Mouse (Mus musculus): ENCODE measurements at regions not wholly inside any gene's neighbourhood (a gene's known extent, or its start where the extent isn't known, plus 50 kb on each side); places are given as distances from the start of the nearest gene placed in this dataset.

DNA sequence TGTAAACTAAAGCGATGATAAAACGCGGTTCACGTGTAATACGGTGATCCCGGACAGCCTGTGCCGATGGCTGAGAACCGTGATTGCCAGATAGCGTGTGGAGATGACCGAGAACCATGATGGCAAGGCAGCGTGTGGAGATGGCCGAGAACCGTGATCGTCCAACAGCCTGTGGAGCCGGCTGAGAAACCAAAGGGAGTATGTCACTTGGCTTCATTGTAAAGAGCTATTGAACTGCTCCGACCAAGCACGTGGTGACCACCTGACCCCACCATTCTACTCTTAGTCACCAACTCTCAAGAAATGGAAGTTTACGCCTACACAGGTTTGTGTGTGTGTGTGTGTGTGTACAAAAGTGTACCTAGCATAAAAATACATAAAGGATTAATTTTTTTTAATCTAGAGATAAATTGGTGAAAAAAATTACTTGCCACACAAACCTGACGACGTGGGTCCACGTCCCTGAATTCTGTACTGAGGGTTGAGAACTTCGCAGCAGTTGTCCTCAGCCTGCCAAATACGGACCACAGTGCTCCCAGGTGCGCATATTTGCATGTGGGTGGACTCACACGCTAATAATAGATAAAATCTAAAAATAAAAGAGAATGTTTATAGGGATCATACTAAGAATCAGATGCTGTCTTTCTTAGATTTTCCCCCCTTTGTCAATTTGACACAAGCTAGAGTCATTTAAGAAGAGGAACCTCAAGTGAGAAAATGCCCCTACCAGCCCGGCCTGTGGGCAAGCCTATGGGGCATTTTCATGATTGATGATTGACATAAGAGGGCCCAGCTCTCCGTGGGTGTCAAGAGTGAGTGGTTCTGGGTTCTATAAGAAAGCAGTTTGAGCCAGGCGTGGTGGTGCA is 56.6 kb upstream of the Mef2a start:
- DNase-seq: no peak

DNA sequence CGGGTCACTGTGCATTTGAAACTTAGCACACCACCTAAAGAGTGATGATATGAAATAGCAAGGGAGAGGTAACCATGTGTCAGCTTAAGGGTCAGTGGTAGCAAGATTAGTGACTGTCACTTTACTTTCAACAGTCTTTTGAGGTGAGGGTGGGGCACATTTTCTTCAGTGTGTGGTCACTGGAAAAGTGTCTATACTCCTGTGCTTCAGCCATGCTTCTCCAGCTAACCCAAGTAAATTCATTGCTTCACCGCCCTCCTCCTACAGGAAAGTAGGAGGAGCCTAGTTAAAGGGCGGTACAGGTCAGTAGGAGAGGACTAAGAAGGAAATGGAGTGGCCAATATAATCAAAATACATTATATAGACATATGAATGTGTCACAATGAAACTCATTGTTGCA is 55.7 kb upstream of the Mef2a start:
- DNase-seq: no peak

DNA sequence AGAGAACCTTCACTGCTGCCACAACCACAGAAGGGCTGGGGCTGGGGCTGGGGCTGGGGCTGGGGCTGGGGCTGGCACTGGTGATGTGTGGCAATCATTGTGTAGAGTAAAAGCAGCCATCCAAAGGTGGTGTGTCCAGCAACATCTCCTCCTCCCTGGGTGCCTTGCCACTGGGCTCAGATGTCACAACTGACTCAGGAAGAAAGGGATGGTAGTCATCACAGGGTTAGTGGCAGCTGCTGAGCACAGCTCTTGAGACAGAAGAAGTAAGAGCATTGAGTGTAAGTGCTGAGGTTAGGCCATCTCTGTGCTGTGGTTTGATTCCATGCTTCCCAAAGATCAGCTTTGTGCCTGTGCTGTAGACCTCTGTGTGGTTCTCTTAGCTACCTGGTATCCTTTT is 53.4 kb upstream of the Mef2a start:
- no peak for DNase-seq

DNA sequence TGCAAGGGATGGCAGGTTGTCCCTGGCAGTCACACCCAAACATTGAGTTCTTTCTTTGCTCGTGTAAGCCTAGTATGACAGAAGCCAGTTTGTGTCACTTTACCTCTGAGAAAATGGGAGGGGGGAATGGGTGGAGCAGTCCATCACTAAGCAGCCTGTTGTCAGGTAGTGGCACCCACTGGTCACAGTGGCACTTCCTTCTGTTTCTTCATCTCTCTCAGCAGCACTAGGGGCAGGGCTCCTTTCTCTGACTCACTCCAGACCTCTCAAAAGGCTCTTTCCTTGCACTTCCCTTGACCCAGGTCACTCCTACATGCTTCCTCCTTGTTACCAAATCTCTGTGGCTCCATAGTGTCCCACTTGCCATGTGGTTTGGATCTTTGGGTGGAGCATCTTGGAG is 52.9 kb upstream of the Mef2a start:
- no peak for DNase-seq

DNA sequence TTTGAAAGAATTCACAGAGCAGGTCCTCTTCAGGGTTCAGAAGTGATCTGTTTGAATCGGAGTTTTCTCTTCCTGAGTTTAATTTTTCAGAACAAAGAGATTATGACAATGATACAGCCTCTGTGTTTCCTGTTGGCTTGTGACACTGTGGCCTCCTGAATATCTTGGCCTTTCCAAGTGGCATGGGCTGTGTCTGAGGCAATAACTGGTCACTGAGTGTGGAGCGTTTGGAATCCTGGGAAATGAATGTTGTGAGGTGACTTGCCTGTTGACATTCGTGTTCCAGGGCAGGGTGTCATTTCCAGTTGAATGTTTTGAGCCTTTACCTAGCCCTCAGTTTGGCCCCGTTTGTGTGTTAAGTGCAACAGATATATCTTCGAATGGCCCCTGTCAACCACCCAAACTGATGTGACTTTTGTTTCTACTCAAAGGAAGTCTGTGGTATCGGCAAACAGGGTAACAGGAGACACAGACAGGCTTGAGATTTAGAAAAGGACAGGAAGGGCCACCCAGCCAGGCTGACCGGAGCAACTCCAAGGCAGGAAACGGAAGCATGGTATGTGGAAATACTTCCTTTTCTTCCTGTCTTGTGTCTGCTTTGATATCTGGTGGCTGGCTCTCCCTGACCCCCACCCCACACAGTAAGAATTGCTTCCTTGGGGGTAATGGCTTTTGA is 52.3 kb upstream of the Mef2a start:
- DNase-seq: no peak
